Comparison of ENCODE assay signal across 10 mouse cellular contexts in genomic region chr7:113269081-113269480, GRCm38 (mm10).
"Had no signal": no experiment of that assay in that cellular context is flagged by ENCODE, and none has a peak within 500 bp of the region (broad histone marks: within the 10 kb centered on the region; RNA-seq: fewer than 3 reads in every experiment).

No protein-coding gene starts in this region.

- DNase-seq: layer of hippocampus, adult 9-11 months; right cerebral cortex, adult 18-20 months; right cerebral cortex, postnatal 25 days had no signal

- H3K27me3 ChIP-seq: liver, embryonic 13.5 days; neural tube, embryonic 12.5 days; neural tube, embryonic 15.5 days had no signal

- H3K36me3 ChIP-seq: liver, embryonic 13.5 days; midbrain, embryonic 10.5 days; neural tube, embryonic 12.5 days; neural tube, embryonic 15.5 days had no signal

- H3K4me3 ChIP-seq: layer of hippocampus, adult 2 months; left cerebral cortex, adult 2 months; liver, embryonic 13.5 days; megakaryocyte, embryonic 14.5 days; midbrain, embryonic 10.5 days; neural tube, embryonic 12.5 days; neural tube, embryonic 15.5 days had no signal

- H3K4me1 ChIP-seq: megakaryocyte, embryonic 14.5 days had no signal

- H3K4me2 ChIP-seq: liver, embryonic 13.5 days; neural tube, embryonic 12.5 days; neural tube, embryonic 15.5 days had no signal

- H3K9me3 ChIP-seq: liver, embryonic 13.5 days; midbrain, embryonic 10.5 days; neural tube, embryonic 12.5 days; neural tube, embryonic 15.5 days had no signal

- H3K9ac ChIP-seq: liver, embryonic 13.5 days; neural tube, embryonic 12.5 days; neural tube, embryonic 15.5 days had no signal

- H3K27ac ChIP-seq: layer of hippocampus, adult 2 months; left cerebral cortex, adult 2 months; liver, embryonic 13.5 days; midbrain, embryonic 10.5 days; neural tube, embryonic 12.5 days had no signal
